Mouse (Mus musculus) small intestine, adult 2 months (tissue): ENCODE measurements around the gene Plekhd1.

Experiments
- CTCF ChIP-seq: fragments of 200-500 bp; IDR thresholded peaks from 2 replicates; pipeline ENCODE4 v1.5.1; 2012; ENCODE audit warnings: low read depth, mild to moderate bottlenecking, control low read depth, inconsistent platforms, low read length, moderate library complexity, mixed read lengths; ENCODE audit not compliant: insufficient replicate concordance, insufficient read length; ENCODE audit errors: extremely low read depth
- POLR2A ChIP-seq: fragments of 200-500 bp; IDR thresholded peaks from 2 replicates; pipeline ENCODE4 v1.6.1; 2012; ENCODE audit warnings: low read depth, mild to moderate bottlenecking, control low read depth, inconsistent platforms, low read length, moderate library complexity

DNA sequence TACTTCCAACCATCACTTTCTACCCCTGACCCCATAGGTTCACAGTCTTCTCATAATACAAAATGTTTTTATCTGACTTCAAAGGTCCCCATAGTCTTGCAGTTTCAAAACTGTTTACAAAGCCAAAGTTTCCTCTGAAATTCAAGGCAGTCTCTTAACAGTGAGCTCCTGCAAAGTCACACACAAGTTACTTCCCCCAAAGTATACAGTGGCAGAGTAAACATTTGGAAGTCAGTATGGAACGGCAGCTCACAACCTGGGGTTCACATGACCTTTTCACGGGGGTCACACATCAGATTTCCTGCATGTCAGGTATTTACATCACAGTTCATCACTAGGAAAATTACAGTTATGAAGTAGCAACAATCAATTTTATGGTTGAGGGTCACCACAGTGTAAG, 28.5 kb upstream of the Plekhd1 start:
- TF ChIP-seq POLR2A: no peak
- no peak for TF ChIP-seq CTCF
